Mouse (Mus musculus) liver, embryonic 15.5 days (tissue): ENCODE measurements at regions not wholly inside any gene's neighbourhood (a gene's known extent, or its start where the extent isn't known, plus 50 kb on each side); places are given as distances from the start of the nearest gene placed in this dataset.

ENCODE experiments used
- ATAC-seq: fragments of 200-750 bp; cut with Nextera tagmentation; 2 replicates; pipeline ENCODE4 v1.8.0; 2017; ENCODE audit warnings: moderate number of reproducible peaks, mild to moderate bottlenecking, moderate library complexity; ENCODE audit not compliant: insufficient read depth
- H3K27ac ChIP-seq: fragments of 300-500 bp; sonication (generic); replicated peaks from 2 replicates; pipeline ENCODE4 v1.5.1; 2015; ENCODE audit warnings: mild to moderate bottlenecking, inconsistent platforms
- H3K27me3 ChIP-seq: fragments of 300-500 bp; sonication (generic); 2 replicates; pipeline ENCODE4 v1.6.1; 2015; ENCODE audit warnings: mild to moderate bottlenecking, inconsistent platforms
- H3K36me3 ChIP-seq: fragments of 300-500 bp; sonication (generic); replicated peaks from 2 replicates; pipeline ENCODE4 v1.6.1; 2015; ENCODE audit warnings: moderate library complexity, mild to moderate bottlenecking, inconsistent platforms
- H3K4me1 ChIP-seq: fragments of 300-500 bp; sonication (generic); replicated peaks from 2 replicates; pipeline ENCODE4 v1.6.1; 2015; ENCODE audit warnings: inconsistent platforms
- H3K4me2 ChIP-seq: fragments of 300-500 bp; sonication (generic); 2 replicates; pipeline ENCODE4 v1.6.1; 2015; ENCODE audit warnings: moderate library complexity, mild to moderate bottlenecking, inconsistent platforms
- H3K4me3 ChIP-seq: fragments of 300-500 bp; sonication (generic); replicated peaks from 2 replicates; pipeline ENCODE4 v1.5.1; 2015; ENCODE audit warnings: mild to moderate bottlenecking, inconsistent platforms
- H3K9ac ChIP-seq: fragments of 300-500 bp; sonication (generic); 2 replicates; pipeline ENCODE4 v1.6.1; 2015; ENCODE audit warnings: moderate library complexity, mild to moderate bottlenecking, inconsistent platforms
- H3K9me3 ChIP-seq: fragments of 300-500 bp; sonication (generic); replicated peaks from 2 replicates; pipeline ENCODE4 v1.6.1; 2016; ENCODE audit warnings: inconsistent platforms
- WGBS: fragments of 180-500 bp; shearing (Covaris S2); methylation state at CpG from one replicate; pipeline ENCODE4 v1.1.7; 2015; ENCODE audit warnings: mixed read lengths; ENCODE audit not compliant: insufficient replicate concordance; 5-methylcytosine and 5-hydroxymethylcytosine counted together

DNA sequence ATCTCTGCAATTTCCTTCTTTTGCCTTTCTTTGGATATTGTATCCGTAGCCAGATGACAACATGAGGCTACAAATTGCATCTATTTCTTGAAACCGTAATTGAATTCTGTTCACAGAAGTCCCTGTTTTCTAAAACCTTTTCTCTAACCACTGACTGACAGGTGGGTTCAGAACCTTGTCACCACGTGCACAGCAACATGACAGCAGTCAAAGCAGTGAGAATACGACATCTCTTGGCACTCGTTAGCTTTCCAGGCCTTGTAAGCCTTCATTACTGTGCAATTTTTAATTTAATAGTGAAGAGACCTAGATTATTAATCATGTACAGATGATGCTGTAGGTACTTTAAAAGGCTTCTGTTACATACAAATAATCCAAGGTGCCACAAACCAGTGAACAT is 297.3 kb upstream of the Cxadr start:
- no peak overlapping the region for H3K4me2 ChIP-seq
- H3K4me1 ChIP-seq = no peaks in the 10 kb centered on the region
- no peaks in the 10 kb centered on the region for H3K9me3 ChIP-seq
- ATAC-seq = no peak
- H3K27ac ChIP-seq = no peak overlapping the region
- no peaks in the 10 kb centered on the region for H3K36me3 ChIP-seq
- H3K9ac ChIP-seq = no peak overlapping the region
- WGBS = 60% methylated on average over 5 of the region's 5 CpGs
- H3K27me3 ChIP-seq = no peaks in the 10 kb centered on the region
- H3K4me3 ChIP-seq = no peak overlapping the region

DNA sequence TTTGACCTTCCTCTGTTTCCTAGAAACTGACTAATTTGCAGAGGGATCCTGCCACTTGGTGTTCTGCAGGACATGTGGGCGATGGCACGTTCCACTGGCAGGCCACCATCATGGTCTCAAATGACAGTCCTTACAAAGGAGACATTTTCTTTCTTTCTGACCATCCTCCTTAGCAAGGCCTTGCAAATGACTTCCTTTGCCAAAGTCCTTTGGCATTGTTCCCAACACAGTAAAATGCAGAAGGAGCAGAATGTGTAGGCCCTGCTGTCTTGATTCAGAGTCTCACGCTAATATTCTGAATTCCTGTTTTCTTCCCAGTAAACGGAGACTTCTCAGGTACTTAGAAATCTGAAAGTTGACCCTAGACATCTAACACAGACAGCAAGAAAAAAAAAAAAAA is 308.3 kb upstream of the Cxadr start:
- Histone ChIP-seq H3K36me3 (no peaks in the 10 kb centered on the region), H3K9me3 (0 out of 2 replicates have a peak, but pooled peaks cover 6% of the 10 kb centered on the region), H3K27ac (no peak overlapping the region), H3K4me3 (no peak overlapping the region), H3K27me3 (no peaks in the 10 kb centered on the region), H3K4me1 (no peaks in the 10 kb centered on the region), H3K4me2 (no peak overlapping the region), H3K9ac (no peak overlapping the region)
- ATAC-seq = no peak
- 60% methylated on average over 4 of the region's 4 CpGs for whole genome bisulfite sequencing

DNA sequence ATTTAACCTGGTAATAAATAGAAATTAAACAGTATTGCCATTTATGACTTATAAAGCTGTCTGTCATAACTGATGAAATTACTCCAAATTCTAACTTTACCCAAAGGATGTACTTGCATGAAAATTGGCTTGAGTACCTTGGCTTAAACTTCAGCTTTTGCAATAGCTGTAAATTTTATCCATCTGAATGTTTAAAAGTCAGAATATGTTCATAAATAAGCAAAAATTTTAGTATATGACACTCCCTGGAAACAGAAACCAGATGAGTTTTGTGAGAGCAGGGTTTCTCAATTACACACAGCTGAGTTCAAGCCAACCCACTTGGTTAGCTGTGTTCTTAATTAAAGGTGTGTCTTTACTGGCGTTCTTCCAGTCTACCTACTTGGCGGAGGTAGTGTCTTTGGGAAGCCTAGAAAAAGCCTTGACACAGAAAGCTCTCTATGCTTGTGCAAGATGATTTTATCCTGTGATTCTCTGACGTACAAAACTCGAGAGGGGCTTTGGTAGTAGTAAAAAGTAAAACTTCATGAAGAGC is 311.4 kb upstream of the Cxadr start:
- WGBS = 53% methylated on average over 4 of the region's 4 CpGs
- no peak overlapping the region for H3K4me2 ChIP-seq
- no peak for ATAC-seq

DNA sequence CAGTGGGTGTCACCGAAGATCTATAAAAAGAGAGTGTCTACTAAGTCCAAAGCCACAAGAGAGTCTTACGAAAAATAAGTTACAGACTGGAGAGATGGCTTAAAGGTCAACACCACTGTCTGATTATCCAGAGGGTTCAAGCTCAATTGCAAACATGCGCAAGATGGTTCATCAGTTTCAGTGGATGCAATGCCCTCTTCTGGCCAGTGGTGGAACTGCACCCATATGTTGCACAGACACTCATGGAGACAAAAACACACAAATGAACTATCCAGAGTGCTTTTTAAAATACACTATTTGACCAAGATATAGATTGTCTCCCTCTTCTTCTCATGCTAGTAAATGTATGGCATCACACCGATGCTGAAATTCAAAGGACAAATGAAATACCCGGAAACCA is 312.1 kb upstream of the Cxadr start:
- 79% methylated on average over 5 of the region's 5 CpGs for WGBS
- H3K27me3 ChIP-seq = no peaks in the 10 kb centered on the region
- no peak for ATAC-seq
- no peak overlapping the region for H3K4me3 ChIP-seq
- H3K4me2 ChIP-seq = no peak overlapping the region
- H3K9me3 ChIP-seq = 0 out of 2 replicates have a peak, but pooled peaks cover 6% of the 10 kb centered on the region
- H3K27ac ChIP-seq = no peak overlapping the region
- H3K9ac ChIP-seq = no peak overlapping the region
- H3K36me3 ChIP-seq = no peaks in the 10 kb centered on the region
- no peaks in the 10 kb centered on the region for H3K4me1 ChIP-seq

More for the DNA sequence above, 311.4 kb upstream of the Cxadr start:
- Histone ChIP-seq H3K9me3 (0 out of 2 replicates have a peak, but pooled peaks cover 6% of the 10 kb centered on the region), H3K27ac (no peak overlapping the region), H3K4me3 (no peak overlapping the region), H3K36me3 (no peaks in the 10 kb centered on the region), H3K4me1 (no peaks in the 10 kb centered on the region), H3K27me3 (no peaks in the 10 kb centered on the region), H3K9ac (no peak overlapping the region)

DNA sequence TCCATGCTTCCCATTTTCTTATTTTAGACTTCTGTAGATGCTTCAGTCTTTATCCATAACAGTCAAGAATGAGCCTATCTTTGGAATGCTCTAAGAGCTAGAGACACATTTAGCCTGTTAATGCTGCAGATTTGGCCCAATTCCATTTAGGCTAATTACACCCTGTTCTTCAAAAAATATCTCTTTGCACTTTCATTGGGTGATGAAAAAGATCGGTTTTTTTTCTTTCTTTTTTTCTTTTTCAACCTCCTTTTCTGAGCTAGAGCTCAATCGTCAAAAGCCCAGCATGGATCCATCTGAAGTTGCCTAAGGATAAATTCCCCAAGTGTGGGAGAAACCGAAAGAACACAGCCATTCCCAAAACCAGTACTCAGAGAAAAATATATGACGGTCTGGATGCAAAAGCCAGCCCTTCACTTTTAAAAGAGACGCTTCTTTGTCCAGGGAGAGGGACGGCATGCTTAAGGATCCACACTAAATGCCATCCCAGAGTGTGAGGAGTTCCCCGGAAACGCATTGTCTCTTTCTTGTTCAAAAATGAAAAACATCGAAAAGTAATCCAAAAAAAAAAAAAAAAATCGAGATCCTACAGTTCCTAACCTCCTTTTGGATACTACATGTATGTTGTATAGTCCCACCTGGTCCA is 314.3 kb upstream of the Cxadr start:
- Histone ChIP-seq H3K27ac (no peak overlapping the region), H3K4me2 (no peak overlapping the region), H3K4me1 (no peaks in the 10 kb centered on the region), H3K9me3 (0 out of 2 replicates have a peak, but pooled peaks cover 6% of the 10 kb centered on the region), H3K4me3 (no peak overlapping the region), H3K36me3 (no peaks in the 10 kb centered on the region), H3K27me3 (no peaks in the 10 kb centered on the region), H3K9ac (no peak overlapping the region)
- no peak for ATAC-seq
- WGBS = 61% methylated on average over 10 of the region's 10 CpGs

DNA sequence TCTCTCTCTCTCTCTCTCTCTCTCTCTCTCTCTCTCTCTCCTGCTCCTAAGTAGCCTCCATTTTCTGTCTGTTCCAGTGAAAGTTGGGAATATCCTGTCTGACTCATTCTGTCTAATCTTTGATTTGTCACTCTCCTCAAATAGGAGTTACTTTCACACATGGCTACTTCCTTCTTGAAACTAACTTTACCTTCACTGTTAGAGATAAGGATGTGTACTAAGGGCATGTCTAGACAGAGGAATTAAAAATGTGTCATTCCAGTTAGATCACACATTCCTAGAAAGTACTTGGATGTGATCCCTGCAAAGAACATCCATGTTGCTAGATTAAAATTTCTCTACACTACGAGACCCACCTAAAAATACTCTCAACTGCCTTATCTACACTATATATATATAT is 346.9 kb upstream of the Gm11146 start:
- ATAC-seq = no peak
- Histone ChIP-seq H3K36me3 (no peaks in the 10 kb centered on the region), H3K9ac (no peak overlapping the region), H3K4me2 (no peak overlapping the region), H3K4me1 (no peaks in the 10 kb centered on the region), H3K4me3 (no peak overlapping the region), H3K27me3 (no peaks in the 10 kb centered on the region), H3K9me3 (no peaks in the 10 kb centered on the region), H3K27ac (no peak overlapping the region)
- 61% methylated on average over 1 of the region's 1 CpGs for WGBS

DNA sequence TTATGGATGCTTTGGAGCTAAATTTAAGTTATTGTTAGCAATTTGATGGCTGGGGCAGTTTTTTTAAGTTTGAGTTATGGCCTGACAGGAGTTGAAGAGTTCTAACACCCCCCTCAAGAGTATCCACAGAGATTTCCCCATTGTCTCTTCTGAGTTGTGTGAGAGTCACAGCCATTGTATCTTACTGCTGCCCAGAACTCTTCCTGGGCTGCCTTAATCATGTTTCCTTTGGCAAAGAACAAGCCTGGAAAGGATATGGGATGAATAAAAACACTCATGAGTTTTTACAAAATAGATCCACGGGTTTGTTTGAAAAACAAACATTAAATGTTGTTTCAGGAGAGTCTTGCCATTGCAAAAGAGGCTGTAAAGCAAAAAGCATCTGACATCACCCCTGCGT is 343.5 kb upstream of the Gm11146 start:
- Histone ChIP-seq H3K9ac (no peak overlapping the region), H3K36me3 (no peaks in the 10 kb centered on the region), H3K4me1 (no peaks in the 10 kb centered on the region), H3K4me2 (no peak overlapping the region), H3K27ac (no peak overlapping the region), H3K4me3 (no peak overlapping the region), H3K9me3 (no peaks in the 10 kb centered on the region), H3K27me3 (no peaks in the 10 kb centered on the region)
- 18% methylated on average over 2 of the region's 2 CpGs for WGBS
- ATAC-seq = no peak

DNA sequence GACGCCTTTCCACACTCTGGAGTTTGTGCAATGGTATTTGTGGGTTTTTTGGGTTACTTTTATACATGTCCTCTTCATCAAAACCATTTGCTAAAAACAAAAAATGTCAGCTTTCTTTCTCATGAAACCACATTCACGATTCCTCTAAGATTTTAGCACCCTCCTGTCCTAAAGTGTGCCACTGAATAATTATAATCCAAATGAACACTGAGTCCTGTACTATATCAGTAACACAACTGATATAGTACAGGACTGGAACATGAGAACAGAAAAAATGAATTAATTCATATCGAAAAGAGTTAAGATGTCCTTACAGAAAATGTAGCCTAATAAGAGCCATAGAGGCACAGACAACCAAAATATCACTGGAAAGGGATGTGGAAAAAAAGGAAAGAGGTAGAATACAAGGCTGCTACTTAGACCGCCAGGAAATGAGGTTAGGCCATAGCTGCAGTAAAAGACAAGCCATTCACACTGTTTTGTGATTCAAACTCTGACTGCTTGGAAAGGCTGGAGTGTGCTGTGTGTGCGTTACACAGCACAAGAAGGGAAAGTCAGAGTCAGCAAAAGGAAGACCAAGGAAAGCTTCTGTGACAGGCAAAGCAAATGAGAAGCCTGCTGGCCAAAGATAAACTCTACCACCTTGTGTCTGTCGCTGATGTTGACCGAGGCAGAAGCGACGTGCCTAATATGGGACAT is 329.3 kb upstream of the Gm11146 start:
- Histone ChIP-seq H3K9me3 (no peaks in the 10 kb centered on the region), H3K4me3 (no peak overlapping the region)
- 65% methylated on average over 9 of the region's 9 CpGs for WGBS

DNA sequence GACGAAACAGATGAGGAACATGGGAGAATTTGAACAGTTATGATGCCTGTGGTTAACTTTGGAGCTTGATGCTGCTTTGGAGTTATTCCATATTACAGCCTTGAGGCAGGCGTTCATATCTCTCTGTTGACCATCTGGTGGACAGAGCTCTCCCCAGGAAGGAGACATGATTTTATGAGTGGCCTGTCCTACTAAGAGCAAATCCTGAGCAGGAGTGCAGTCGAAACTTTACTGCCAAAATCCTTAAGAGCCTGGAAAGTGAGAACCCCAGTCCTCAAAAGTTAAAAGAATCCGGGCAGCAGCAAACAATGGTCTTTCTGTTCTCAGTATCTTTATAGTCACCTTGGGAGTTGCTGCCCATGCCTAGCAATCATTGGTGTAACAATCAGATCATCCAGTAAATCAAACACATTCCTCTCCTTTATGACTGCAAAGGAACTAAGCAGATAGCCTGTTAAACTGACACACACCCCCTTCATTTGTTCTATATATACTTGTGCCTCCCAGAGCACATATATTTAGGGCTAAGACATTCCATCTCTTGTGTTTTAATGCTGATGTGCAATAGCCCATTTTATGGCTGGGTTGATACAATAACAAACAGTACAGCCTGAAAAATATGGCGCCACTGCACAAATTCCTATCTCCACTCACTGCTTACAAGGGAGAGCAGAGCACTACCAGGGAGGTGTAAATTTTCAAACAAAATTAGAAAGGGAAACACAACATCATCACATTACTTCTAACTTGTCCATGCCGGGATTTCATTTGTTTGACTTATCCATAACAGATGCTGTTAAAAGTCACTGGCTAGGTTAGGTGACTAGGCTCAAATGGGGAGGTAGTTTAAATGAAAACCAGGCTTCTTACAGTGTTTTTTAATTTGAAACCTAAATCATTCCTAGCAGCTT is 312.5 kb upstream of the Gm11146 start:
- Histone ChIP-seq H3K4me3 (no peak overlapping the region), H3K4me1 (no peaks in the 10 kb centered on the region), H3K4me2 (no peak overlapping the region), H3K27ac (no peak overlapping the region), H3K9me3 (no peaks in the 10 kb centered on the region), H3K36me3 (no peaks in the 10 kb centered on the region), H3K27me3 (no peaks in the 10 kb centered on the region), H3K9ac (no peak overlapping the region)
- WGBS = 61% methylated on average over 6 of the region's 6 CpGs
- ATAC-seq = no peak

More for the DNA sequence above, 329.3 kb upstream of the Gm11146 start:
- no peak overlapping the region for H3K27ac ChIP-seq
- no peaks in the 10 kb centered on the region for H3K27me3 ChIP-seq
- H3K9ac ChIP-seq = no peak overlapping the region
- H3K4me2 ChIP-seq = no peak overlapping the region
- H3K36me3 ChIP-seq = no peaks in the 10 kb centered on the region
- ATAC-seq = no peak
- no peaks in the 10 kb centered on the region for H3K4me1 ChIP-seq

DNA sequence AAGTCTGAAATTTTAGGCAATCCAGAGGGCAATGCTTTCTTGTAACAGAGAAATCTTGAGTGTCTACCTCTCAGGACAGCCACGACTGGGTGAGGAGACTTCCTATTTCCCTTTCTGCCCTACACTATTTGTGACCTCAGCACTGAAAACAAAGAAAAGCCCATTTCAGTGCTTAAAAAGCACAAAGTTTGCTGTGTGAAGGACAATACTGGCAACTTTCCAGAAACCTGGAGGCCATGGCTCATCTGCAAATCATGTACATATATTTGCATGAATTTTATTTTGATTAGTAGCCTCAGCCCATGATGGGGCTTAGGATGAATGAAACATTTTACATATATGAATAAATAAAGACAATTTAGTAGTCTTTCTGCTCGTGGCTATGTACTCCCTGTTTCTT is 292.4 kb upstream of the Gm11146 start:
- no peaks in the 10 kb centered on the region for H3K9me3 ChIP-seq
- no peaks in the 10 kb centered on the region for H3K4me1 ChIP-seq
- H3K36me3 ChIP-seq = no peaks in the 10 kb centered on the region
- no peaks in the 10 kb centered on the region for H3K27me3 ChIP-seq
- no peak overlapping the region for H3K27ac ChIP-seq
- WGBS = 22% methylated on average over 2 of the region's 2 CpGs
- no peak overlapping the region for H3K9ac ChIP-seq
- ATAC-seq = no peak
- no peak overlapping the region for H3K4me2 ChIP-seq
- no peak overlapping the region for H3K4me3 ChIP-seq

DNA sequence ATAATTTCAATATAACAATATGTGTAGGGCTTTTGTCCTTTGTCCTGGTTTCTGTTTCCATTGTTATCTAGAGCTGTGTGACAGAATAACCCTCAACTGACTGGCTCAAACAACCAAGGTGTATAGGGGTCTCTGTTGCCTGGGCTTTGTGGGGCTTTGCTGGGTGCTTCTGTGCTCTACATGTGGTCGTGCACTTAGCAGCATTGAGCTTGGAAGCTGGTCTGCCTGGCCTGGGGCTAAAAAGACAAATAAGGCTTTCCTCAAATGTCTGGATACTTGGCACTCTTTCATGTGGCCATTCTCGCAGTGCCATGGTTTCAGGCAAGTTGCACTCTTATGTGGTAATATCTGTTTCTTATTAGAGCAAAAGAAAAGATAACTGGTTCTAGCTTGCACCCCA is 291.8 kb upstream of the Gm11146 start:
- Histone ChIP-seq H3K4me2 (no peak overlapping the region), H3K9ac (no peak overlapping the region), H3K4me1 (no peaks in the 10 kb centered on the region), H3K9me3 (no peaks in the 10 kb centered on the region), H3K27me3 (no peaks in the 10 kb centered on the region), H3K36me3 (no peaks in the 10 kb centered on the region), H3K27ac (no peak overlapping the region), H3K4me3 (no peak overlapping the region)
- WGBS = 57% methylated on average over 2 of the region's 2 CpGs
- ATAC-seq = no peak
